Mouse (Mus musculus) CH12.LX (cell line): ENCODE results near the gene Isoc2a.

ENCODE experiments used
- CTCF ChIP-seq, 2 experiments: IDR thresholded peaks in 1 of 2; conservative IDR thresholded peaks in 1 of 2; 2 replicates each; pipeline ENCODE4 v1.5.1; 2011 to 2012; ENCODE audit warnings: low read depth in 2 of 2, low read length in 2 of 2, improper control_type of control experiment in 1 of 2, inconsistent platforms in 1 of 2, mild to moderate bottlenecking in 1 of 2, moderate library complexity in 1 of 2
- EP300 ChIP-seq: IDR thresholded peaks from 2 replicates; pipeline ENCODE4 v1.6.1; 2011; ENCODE audit warnings: low read length, improper control_type of control experiment
- IRF4 ChIP-seq: IDR thresholded peaks from 2 replicates; pipeline ENCODE4 v1.6.1; 2014; ENCODE audit warnings: low read depth, mild to moderate bottlenecking, inconsistent platforms, low read length, improper control_type of control experiment
- MAZ ChIP-seq: IDR thresholded peaks from 2 replicates; pipeline ENCODE4 v1.6.1; 2012; ENCODE audit warnings: low read depth, mild to moderate bottlenecking, inconsistent platforms, low read length, improper control_type of control experiment, moderate library complexity
- MEF2A ChIP-seq: IDR thresholded peaks from 2 replicates; pipeline ENCODE4 v1.6.1; 2014; ENCODE audit warnings: low read depth, mild to moderate bottlenecking, inconsistent platforms, low read length, improper control_type of control experiment, borderline replicate concordance
- POLR2A ChIP-seq: IDR thresholded peaks from 2 replicates; pipeline ENCODE4 v1.6.1; 2011; ENCODE audit warnings: low read depth, mild to moderate bottlenecking, improper control_type of control experiment, low read length
- SMC3 ChIP-seq: IDR thresholded peaks from 2 replicates; pipeline ENCODE4 v1.6.1; 2011; ENCODE audit warnings: low read depth, low read length, improper control_type of control experiment
- ZNF384 ChIP-seq: IDR thresholded peaks from 2 replicates; pipeline ENCODE4 v1.6.1; 2012; ENCODE audit warnings: low read depth, low read length, improper control_type of control experiment, inconsistent platforms

GRCm38 (mm10) chr7:4865090-4865489, 11.9 kb upstream of the Isoc2a start:
- TF ChIP-seq CTCF (conservative IDR thresholded peaks at IDR 0.05 in 1 of 2, IDR thresholded peaks at IDR 0.05 in 1 of 2; ENCODE audit: low read depth in 2 of 2, low read length in 2 of 2) = peak; percentile 31 to 73; a peak in 3 of 4 replicates
- TF ChIP-seq MEF2A = no peak
- TF ChIP-seq POLR2A = no peak
- TF ChIP-seq IRF4 = no peak
- no peak for TF ChIP-seq ZNF384
- no peak for TF ChIP-seq EP300
- TF ChIP-seq MAZ = no peak
- peak; percentile 56 for TF ChIP-seq SMC3
